Mouse (Mus musculus) liver, postnatal 0 days (tissue): ENCODE data around the gene Gm20388.

Experiments used
- CTCF ChIP-seq: sonication (generic); IDR thresholded peaks from 2 replicates; pipeline ENCODE4 v1.5.1; 2016; ENCODE audit warnings: antibody characterized with exemption, low read depth
- EP300 ChIP-seq: IDR thresholded peaks from 2 replicates; pipeline ENCODE4 v1.6.1; 2016; ENCODE audit warnings: antibody characterized with exemption, low read depth, mild to moderate bottlenecking

- no peak for TF ChIP-seq EP300
- no peak for TF ChIP-seq CTCF
Observed at GRCm38 (mm10) chr8:122056113-122056512, 2145.5 kb downstream of the Gm20388 start.
